Mouse (Mus musculus) heart, postnatal 0 days (tissue): Measurements from ENCODE around the gene Adgrg7.

Experiments used
- CTCF ChIP-seq: IDR thresholded peaks from 2 replicates; pipeline ENCODE4 v1.5.1; 2016; ENCODE audit warnings: antibody characterized with exemption, control low read depth, low read depth
- EP300 ChIP-seq: IDR thresholded peaks from 2 replicates; pipeline ENCODE4 v1.6.1; 2016; ENCODE audit warnings: antibody characterized with exemption, low read depth

DNA sequence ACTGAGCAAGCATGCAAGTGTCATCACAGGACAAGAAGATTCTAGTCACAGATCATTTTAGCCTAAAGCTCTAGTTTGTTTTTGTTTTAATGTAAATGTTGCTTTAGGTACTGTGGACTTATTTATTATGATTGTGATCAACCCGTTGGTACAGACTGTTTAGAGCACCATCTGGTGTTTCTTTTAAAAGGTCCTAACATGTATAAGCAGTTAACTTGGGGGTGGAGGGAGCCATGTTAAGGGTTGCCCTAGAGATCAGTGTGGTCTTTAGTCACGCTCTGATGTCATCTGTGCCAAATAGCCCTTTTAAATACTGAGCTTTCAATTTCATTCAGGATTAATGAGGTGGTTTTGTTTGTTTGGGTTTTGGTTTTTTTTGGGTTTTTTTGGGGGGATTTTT, 99.2 kb downstream of the Adgrg7 start:
- TF ChIP-seq CTCF (no peak), EP300 (no peak)
